Mouse (Mus musculus) right cerebral cortex, postnatal 36 days (tissue): ENCODE measurements at regions not wholly inside any gene's neighbourhood (a gene's known extent, or its start where the extent isn't known, plus 50 kb on each side); places are given as distances from the start of the nearest gene placed in this dataset.
A peak's percentile ranks its signal among the peaks of the same experiment; 100 is the strongest.

ENCODE experiments used
- DNase-seq, 2 experiments: peaks; one replicate each; pipeline ENCODE4 v3.0.0; 2022; ENCODE audit warnings: low spot score in 2 of 2, mixed read lengths in 1 of 2

DNA sequence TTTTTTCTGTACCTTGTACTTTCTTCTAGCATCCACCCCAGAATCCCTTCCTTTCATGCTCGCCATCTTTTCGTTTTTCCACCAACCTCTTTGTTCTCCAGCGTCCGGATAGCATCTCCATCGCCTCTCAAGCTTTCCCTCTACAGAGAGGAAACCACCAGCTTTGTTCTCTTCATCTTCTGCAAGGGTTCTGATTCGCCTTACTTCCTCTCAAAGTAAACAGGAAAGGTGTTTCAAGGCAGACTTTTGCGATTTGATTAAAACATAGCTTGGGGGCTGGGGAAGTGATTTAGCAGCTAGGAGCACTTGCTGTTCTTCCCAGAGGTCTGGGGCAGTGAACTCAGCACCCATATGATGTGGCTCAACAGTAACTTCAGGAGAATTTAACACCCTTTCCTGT, 71.4 kb downstream of the Emp1 start:
- no peak for DNase-seq

GRCm38 (mm10) chr6:135436315-135436714, 74.0 kb downstream of the Emp1 start:
- no peak for DNase-seq

DNA sequence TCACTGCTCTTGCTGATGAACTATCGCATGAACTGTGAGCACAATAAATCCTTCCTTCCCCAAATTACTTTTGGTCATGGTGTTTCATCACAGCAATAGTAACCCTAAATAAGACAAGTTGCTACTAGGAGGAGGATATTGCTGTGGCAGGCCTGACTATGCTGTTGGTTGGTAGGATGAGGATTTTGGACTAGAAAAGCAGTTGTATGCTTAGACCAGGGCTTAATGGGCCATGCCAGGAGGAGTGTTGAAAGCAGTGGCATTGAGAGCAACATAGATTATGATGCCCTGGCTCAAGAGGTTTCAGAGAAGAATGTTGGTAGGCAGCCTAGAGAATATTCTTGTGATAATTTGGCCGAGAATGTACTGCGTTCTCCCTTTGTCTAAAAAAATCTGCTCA, 75.9 kb downstream of the Emp1 start:
- no peak for DNase-seq

- DNase-seq, result peak; percentile 63 to 64
Observed at GRCm38 (mm10) chr6:135441126-135441871, 79.0 kb downstream of the Emp1 start.

- peak; percentile 77 to 78 for DNase-seq
Observed at GRCm38 (mm10) chr6:135444661-135445060, 82.3 kb downstream of the Emp1 start.

DNA sequence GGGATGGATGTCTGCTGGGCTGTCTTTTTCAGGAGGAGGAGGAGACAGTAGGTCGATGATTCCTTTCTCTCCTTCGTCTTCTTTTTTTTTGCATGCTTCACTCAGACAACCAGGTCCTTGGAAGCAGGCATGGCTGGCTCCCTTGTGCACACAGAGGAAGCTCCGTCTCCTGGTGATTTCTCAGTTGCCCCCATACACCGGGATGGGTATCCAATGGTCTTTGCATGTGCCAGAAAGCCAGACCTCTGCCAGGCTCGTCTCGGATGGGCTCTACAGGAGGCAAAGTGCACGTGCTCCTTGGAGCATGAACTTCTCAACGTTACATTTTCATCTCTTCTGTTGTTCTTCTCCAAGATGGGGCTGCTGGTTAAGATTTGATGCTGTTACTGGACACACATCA, 82.7 kb downstream of the Emp1 start:
- no peak for DNase-seq

- DNase-seq, result no peak
Observed at GRCm38 (mm10) chr6:135447801-135448200, 85.5 kb downstream of the Emp1 start.

- no peak for DNase-seq
Observed at GRCm38 (mm10) chr6:135449228-135449627, 86.9 kb downstream of the Emp1 start.

- DNase-seq, result no peak
Observed at GRCm38 (mm10) chr6:135450573-135450972, 88.2 kb downstream of the Emp1 start.

DNA sequence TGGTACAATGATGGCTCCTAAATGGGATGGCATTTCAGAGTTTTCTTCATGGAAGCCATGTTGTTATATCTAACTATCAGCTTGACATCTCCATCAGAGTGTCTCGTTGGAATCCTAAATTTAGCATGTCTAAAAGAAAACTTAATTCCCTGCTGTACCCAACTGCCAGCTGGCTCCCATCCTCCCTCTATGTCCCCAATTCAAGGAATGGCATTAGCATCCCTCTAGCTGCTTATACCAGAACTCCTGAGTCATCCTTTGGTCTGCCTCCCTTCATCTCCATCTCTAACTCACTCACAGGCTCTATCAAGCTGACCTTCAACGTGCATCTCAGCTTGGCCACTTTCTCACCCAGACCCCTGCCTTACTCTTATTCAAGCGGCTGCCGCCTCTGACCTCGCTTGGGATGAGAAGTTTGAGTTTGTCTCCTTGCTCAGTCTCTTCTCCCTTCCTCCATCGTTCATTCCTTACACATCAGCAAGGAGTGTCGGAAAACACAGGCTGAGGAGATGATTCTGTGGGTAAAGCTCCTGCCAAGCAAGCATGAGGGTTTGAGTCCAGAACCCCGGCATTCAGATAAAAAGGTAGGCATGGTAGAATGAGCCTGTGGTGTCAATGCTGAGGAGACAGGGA, 88.9 kb downstream of the Emp1 start:
- DNase-seq, result peak in 1 of 2 experiments; percentile 23

GRCm38 (mm10) chr6:135453041-135453440, 90.7 kb downstream of the Emp1 start:
- no peak for DNase-seq

- no peak for DNase-seq
Observed at GRCm38 (mm10) chr6:135472495-135472894, 110.2 kb downstream of the Emp1 start.

GRCm38 (mm10) chr6:135473146-135473545, 110.8 kb downstream of the Emp1 start:
- no peak for DNase-seq

GRCm38 (mm10) chr6:135488795-135489194, 126.5 kb downstream of the Emp1 start:
- no peak for DNase-seq

DNA sequence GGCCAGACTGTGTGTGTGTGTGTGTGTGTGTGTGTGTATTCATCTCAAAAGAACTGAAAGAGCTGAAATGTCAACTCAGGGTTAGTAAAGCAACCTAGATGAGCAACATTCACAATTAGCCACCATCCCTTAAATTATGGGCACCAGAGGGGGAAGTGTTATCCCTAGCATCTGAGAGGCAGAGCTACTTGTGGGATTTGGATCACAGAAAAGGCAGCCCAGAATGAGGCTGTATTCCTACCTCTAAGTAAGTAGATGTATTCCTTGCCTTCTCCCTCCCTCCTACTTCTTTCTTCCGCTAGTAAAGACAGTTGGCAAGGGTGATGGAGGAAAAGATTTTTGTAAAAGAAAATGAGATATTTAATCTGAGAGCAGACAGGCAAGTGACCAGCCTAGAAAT, 131.6 kb downstream of the Emp1 start:
- DNase-seq, result no peak

DNA sequence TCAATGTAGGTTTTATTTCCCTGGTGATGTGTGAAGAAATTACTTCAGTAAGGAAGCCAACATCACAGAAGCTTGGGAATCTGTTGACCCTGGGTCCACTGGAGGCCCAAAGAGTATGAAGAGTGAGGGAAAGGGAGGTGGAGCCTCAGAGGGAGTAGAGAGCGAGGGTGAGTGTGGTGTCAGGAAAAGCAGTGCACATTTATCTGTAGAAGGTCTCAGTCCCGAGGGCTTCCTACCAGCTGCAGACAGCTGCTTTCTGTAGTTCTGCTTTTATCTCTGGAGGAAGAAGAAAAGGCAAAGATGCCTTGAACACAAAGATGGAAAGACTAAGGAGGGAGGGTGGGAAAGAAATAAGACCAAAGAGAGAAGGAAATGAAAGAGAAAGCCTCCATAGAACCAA, 133.5 kb downstream of the Emp1 start:
- no peak for DNase-seq

GRCm38 (mm10) chr6:135498592-135498991, 136.2 kb downstream of the Emp1 start:
- no peak for DNase-seq

DNA sequence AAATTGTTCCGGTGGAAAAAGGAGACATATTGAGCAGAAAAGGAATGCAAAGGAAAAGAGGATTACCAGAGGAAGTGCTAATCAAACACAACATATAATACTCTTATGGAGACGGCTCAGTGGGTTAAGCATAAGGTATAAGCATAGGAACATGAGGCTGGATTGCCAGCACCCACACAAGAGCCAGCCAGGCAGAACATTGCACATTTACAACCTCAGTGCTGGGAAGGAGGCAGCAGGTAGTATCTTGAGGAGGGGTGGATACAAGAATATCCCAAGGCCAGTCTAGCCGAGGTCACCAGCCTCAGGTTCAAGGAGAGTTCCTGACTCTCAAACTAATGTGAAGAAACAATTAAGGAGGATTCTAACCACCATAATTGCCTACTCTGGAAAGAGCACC, 138.0 kb downstream of the Emp1 start:
- DNase-seq, result peak in 1 of 2 experiments; percentile 25

GRCm38 (mm10) chr6:135501791-135502190, 139.4 kb downstream of the Emp1 start:
- no peak for DNase-seq

GRCm38 (mm10) chr6:135502405-135502804, 140.1 kb downstream of the Emp1 start:
- DNase-seq, result no peak

GRCm38 (mm10) chr6:135518710-135519437, 156.5 kb downstream of the Emp1 start:
- no peak for DNase-seq

DNA sequence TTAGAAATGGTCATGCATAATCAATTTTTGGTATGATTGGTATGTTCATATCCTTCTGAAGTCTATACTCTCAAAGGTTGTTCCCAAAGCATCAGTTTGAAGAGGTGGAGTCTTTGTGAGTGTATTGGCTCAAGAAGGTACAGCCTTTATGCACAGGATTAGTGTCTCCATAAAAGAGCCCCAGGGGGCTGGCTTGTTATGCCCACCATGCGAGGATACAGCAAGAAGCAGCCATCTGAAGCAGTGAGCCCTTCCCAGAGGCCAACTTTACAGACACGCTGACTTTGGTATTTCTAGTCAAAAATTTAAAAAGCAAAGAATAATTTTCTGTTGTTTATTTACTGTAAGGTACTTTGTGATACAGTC, 157.1 kb downstream of the Emp1 start:
- DNase-seq, result no peak

DNA sequence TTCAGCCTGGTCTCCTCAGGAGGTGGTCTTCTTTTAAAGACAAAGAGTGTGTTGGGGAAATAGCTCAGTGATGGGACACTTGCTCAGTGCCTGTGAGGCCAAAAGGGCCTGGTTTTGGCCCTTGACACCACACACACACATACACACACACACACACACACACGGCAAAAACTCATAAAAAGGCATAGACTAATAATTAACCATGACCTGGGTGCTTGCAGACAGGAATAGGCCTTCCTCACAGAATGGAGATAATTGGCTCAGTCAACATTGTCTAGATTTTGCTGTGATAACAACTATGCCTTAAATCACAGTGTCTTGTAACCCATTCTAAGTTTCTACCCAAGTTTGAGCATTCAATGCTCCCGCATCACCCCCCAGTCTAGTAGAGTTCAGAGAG, 158.5 kb downstream of the Emp1 start:
- no peak for DNase-seq
